Mouse (Mus musculus) T-helper 1 cell (primary cell): ENCODE results near the gene Dusp13.

Experiments
- in situ Hi-C: fragments of 300-600 bp; cut with MboI, MseI; formaldehyde crosslinking; loops from one replicate; pipeline ENCODE4 v1.15.1; 2025; ENCODE audit warnings: high pct_unique_total_duplicates

Dusp13 gene

GRCm38 (mm10) chr14:21750881-21751542, at the start of gene Dusp13:
TSS of gene Dusp13 (minus strand) at chr14:21751181.
- in situ Hi-C loops, result no loop called here

- in situ Hi-C loops, result no loop called here
Observed at GRCm38 (mm10) chr14:21800641-21801040, 49.7 kb upstream of the Dusp13 start.

- in situ Hi-C loops, result no loop called here
Observed at GRCm38 (mm10) chr14:21792250-21792649, 41.3 kb upstream of the Dusp13 start.

DNA sequence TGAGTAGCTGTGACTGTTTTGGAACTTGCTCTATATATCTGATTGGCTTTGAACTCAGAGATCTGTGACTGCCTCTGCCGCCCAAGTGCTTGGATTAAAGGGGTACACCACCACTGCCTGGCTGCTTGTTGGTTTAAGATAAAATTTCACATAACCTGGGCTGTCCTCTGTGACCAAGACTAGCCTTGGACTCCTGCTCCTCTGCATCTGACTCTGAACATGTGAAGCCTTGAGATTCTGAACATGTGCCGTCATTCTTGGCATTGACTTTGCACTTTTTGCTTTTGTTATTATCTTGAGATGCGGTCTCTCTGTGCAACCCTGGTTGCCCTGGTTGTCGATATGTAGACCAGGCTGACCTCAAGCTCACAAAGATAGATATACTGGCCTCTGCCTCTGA, 40.7 kb upstream of the Dusp13 start:
- in situ Hi-C loops, result no loop called here

DNA sequence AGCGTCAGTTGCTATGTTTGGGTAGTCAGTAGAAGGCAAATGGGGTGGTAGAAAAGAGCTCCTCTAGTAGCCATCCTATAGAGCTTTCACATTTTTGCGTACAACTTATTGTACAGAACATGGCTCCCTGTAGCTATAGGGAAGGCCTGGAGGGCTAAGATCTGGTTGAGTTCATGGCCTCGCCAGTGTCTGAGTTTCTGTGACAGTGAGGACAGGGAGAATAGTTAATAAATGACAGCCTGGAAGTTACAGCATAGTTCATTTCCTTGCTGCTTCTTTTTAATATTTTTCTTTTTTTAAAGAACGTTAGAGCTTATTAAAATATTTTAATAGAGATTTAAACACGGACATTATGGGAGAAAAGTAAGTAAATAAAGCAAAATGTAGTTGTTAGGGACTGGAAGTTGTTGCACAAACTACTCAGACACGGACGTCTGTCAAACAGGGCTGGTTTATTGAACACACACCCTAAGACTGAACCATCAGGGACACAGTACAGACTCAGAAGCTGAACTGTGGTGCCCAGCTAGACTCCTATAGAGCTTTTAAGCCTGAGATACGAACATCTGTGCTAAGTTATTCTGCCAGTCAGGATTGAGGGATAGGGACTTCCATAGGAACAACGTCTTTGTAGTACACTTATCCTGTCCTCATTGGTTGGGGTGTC, 39.7 kb upstream of the Dusp13 start:
- in situ Hi-C loops, result no loop called here

DNA sequence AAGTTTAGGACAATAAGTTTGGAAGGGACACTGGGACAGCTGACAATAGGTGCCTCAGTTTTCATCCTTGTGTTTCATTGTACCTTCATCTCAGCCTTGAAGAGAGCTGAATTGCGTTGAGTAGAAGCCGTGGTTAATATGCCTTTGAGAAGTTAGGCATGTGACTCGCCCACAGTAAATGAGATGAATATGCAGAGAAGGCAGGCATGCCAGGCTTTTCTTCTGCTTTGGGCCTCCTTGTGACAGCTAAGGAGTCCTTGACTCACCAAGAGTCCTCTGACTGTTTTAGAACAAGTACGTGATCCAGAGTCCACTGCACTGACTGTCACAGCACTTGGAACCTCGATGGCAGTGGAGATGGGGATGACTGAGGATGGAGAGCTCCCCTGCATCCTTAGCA, 37.1 kb upstream of the Dusp13 start:
- in situ Hi-C loops, result loop anchor here (5.0 kb wide), 1 partner anchor 429 kb away; no protein-coding TSS in a partner anchor

GRCm38 (mm10) chr14:21787374-21787773, 36.4 kb upstream of the Dusp13 start:
- in situ Hi-C loops, result loop anchor here (5.0 kb wide), 1 partner anchor 430 kb away; no protein-coding TSS in a partner anchor

GRCm38 (mm10) chr14:21786500-21786899, 35.5 kb upstream of the Dusp13 start:
- in situ Hi-C loops, result loop anchor here (5.0 kb wide), 1 partner anchor 431 kb away; no protein-coding TSS in a partner anchor

- in situ Hi-C loops, result no loop called here
Observed at GRCm38 (mm10) chr14:21776201-21776600, 25.2 kb upstream of the Dusp13 start.

- in situ Hi-C loops, result no loop called here
Observed at GRCm38 (mm10) chr14:21773946-21774345, 23.0 kb upstream of the Dusp13 start.

GRCm38 (mm10) chr14:21772506-21773281, 21.7 kb upstream of the Dusp13 start:
- in situ Hi-C loops, result no loop called here

GRCm38 (mm10) chr14:21766398-21766958, 15.5 kb upstream of the Dusp13 start:
- in situ Hi-C loops, result no loop called here

- in situ Hi-C loops, result no loop called here
Observed at GRCm38 (mm10) chr14:21765754-21766397, 14.9 kb upstream of the Dusp13 start.

GRCm38 (mm10) chr14:21764646-21765045, 13.7 kb upstream of the Dusp13 start:
- in situ Hi-C loops, result no loop called here

GRCm38 (mm10) chr14:21763736-21764135, 12.8 kb upstream of the Dusp13 start:
- in situ Hi-C loops, result no loop called here

DNA sequence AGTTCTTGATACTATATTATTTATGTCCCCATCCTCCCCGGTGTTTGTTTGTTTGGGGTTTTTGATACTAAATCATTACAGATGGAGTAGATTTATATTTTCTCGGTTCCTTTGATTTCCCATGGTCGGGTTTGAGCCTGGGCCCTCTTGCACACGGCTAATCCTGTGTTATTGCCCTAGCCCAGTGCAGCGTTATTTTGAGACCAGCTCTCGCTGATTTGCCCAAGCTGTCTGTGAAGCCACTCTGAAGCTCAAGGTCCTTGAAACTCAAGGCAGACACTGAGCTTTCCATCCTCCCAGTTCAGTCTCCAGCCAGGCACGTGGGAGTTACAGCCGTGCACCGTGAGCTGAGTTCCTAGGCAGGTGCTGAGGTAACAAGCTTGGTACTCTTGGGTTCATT, 10.6 kb upstream of the Dusp13 start:
- in situ Hi-C loops, result no loop called here

DNA sequence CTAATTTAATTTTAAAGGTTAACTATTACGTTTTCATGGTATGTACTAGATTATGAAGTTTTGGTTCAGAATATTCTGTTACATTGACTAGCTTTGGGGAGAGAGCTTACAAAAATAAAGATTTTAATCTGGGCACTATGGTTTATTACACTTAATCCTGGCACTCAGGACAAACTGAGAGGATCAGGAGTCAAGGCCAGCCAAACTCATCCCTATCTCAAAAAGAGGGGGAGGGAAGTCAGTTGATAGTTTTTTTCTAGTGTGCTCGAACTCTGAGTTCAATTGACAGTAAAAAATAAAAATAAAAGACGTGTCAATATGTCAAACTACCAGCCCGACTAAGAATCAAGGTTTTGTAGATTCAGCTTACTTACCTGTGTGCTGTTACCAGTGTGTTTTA, 2.4 kb upstream of the Dusp13 start:
- in situ Hi-C loops, result no loop called here

- in situ Hi-C loops, result no loop called here
Observed at GRCm38 (mm10) chr14:21752411-21752810, 1.4 kb upstream of the Dusp13 start.

GRCm38 (mm10) chr14:21750008-21750880, 737 bp downstream of the Dusp13 start, which contains the start of gene Samd8:
TSS of gene Samd8 (plus strand) at chr14:21750531.
- in situ Hi-C loops, result no loop called here

DNA sequence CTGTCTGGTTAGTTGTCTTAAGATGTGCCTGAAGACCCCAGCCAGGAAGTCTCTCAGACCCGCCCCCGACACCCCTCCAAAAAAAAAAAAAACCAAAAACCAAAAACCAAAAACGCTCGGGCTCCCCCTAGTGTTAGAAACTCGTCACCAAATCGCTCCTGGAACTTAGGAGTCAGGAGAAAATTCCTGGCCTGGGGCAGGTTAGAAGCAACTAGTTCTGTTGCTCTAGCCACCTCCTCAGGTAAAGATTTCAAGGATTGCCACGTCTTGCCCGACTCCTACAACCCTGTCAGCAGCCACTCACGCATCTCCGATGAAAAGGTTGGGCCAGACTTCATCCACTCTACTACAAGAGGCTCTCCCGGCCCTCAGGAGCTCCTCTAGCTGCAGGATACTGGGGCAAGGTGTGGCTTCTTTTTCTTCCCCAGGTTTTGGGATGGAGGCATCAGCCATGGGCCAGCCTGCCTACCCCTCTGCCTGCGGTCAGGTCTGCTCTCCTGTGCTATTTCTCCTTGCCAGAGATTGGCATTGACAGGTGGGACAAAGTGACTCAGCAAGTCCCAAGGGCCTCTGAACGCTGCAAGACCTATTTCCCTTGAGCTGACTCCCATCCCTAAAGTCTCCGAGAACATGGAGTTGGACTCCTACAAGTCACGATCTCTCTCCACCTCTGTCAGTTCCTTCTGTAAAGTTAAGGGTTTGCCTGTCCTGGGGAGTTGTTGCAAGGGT, 2.7 kb downstream of the Dusp13 start:
- in situ Hi-C loops, result loop anchor here (5.0 to 25.0 kb wide), 2 partner anchors 79 to 611 kb away; partner anchors contain the start of gene Vdac2
